Mouse (Mus musculus) frontal cortex, adult (tissue): ENCODE measurements at regions not wholly inside any gene's neighbourhood (a gene's known extent, or its start where the extent isn't known, plus 50 kb on each side); places are given as distances from the start of the nearest gene placed in this dataset.

Source experiments
- ATAC-seq: cut with Nextera tagmentation; 2 replicates; pipeline ENCODE4 v1.9.2; 2017; ENCODE audit warnings: mild to moderate bottlenecking, moderate library complexity, mixed read lengths; ENCODE audit not compliant: low TSS enrichment

DNA sequence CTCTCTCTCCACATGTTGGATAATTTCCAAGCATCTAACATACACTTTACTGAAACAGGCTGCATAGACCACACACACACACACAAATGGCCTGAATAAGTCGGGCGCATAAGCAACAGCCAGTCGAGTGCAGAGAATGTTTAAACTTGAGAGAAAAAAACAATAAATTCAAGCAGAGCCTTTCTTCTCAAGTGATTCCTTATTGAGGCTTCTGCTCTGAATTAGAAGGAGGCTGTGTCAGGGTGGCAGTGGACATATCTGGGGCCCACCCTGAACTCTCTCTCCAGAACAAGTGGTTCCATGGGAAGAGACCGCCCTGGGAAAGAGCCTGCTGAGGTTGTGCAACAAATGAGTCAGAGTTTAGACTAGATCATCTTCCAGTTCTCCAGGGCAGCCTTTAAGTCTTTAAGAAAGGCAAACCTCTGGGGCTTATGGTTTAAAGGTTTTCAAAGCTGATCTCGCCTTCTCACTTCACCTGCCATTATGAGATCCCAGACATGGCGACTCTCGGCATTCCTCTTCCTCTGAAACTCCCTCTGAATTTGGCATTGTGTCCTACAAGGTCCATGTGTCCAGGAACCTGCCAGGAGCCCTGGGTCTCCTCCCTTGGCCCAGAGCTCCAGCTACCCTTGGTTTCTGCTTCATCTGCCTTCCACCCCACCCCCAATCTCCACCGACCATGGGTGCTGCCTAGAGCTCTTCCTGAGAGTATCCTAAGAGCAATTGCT is 445.3 kb downstream of the Wdr11 start:
- ATAC-seq, result no peak

DNA sequence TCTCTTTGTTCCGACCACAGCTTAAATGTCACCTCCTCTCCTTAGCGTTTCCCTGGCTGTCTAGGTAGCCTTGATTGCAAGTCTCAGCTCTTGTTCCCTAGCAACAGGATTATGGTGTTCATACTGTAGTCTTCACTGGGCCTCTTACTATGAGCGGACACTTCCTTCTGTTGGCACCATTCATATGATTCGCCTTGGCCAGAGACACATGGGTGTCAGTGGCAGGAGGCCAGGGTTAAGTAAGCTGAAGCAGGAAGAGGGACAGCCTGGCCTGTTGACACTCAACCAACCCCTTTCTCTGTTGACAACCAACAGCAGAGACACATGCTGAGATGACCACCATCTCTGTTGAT is 445.9 kb downstream of the Wdr11 start:
- no peak for ATAC-seq

DNA sequence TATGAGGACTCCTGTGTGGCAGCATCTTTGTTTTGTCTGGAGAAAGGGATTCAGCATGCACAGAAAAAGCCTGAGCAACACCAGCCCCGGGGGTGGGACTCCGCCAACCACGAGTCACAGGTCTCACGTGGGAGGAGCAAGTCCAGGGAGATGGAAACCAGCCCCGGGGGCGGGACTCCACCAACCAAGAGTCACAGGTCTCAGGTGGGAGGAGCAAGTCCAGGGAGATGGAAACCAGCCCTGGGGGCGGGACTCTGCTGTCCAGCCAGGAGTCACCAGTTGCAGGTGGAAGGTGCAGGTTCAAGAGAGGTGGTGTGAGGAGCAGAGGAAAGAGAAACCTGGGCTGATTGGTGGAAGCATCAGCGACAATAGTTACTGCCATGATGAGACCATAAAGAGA is 448.9 kb downstream of the Wdr11 start:
- no peak for ATAC-seq

DNA sequence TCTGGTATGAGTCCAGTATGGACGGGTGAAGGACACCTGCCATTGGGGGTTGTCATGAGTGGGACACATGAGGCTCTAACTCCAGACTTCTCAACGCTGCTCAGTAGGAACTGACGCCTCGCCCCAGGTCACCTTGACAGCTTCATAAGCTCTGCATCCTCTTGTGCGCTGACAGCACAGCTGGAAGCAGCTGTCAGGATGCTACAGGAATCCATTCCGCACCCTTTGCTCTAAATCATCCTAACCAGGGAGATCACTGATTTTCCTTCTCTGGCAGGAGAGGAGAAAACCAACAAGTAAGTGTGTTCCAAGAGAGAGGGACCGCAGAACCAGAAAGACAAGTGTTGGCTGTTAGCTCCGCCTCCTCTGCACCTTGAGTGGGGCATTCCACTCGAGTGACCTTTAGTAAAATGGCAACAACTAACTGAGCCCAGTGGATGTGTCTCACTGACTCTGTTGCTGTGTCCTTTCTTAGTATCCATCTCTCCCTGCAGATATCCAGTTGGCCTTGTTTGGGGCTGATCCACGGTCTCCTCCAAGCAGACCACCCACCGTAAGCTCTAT is 449.8 kb downstream of the Wdr11 start:
- ATAC-seq, result no peak

DNA sequence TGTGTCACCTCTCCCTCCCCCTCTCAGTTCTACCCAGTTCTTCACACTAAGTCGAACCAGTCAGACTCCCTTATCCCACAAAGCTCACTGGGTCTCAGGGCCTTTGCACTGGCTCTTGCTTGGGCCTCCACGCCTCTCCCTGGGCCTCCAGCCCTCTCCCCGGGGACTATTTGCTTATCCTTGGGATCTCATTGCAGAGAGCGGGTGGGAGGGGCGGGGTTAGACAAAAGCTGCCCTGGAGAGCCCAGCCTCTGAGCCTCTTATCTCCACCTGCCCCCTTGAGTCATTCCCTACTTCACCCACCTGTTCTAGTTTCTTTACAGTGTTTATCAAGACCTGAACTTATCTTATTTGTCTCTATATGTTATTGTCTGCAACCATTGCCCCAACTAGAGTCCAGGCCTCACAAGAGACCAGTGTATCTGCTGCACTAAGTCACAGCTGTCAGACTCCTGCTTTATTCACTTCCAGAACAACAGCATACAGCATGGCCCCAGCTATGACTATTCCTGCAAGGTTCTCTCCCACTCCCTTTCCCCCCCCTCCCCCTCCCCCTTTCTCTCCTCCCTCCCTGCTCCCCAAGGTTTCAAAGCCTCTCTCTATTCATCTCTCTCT is 450.7 kb downstream of the Wdr11 start:
- no peak for ATAC-seq

DNA sequence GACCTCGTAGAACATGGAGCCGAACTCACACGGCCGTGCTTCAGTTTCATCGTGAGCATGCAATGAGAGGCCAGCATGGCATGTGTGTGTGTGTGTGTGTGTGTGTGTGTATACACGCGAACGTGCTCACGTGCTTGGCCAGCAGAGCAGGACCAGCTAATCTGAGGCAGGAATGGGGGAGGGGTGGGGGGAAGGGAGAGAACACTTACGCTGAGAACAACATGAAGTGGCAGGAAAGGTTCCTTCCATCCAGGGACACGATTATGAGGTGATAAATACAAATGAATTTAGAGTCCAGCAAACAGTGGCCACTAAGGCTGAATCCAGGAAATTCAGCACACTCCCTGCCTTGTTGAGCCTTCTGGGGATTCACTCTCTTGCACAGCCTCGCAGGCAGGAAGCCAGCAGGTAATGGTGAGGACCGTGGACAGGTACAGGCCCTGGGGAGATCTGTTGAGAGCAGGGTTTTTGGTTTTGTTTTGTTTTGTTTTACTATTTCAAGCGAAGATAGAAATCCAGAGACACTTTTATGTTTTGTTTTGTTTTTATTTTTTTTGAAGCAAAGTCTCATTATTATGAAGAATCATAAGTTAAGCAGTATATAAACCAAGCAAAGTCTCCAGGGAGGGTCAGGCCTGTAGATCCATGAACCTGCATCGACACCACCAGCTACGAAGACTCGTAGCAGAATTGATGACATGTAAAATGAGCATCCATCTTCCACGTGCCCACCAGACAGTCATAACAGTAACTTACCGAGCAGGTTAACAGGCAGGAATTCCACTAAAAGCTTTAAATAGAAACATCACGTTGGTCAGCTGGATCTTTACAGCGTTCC is 452.0 kb downstream of the Wdr11 start:
- ATAC-seq, result no peak

DNA sequence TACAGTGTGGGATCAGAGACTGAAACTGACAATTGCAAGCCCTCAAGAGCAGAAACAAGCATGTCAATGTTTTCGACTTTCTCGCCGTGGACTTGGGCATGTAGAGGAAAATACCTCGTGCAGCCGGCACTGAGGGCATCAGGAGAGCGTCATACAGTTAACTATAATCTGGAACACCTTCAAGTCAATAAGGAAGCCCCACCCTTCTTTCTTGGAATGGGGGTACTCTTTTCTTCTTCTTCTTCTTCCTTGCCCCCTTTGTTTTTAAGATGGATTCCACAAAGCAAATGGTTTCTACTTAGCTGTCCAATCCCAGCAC is 452.5 kb downstream of the Wdr11 start:
- ATAC-seq, result no peak

DNA sequence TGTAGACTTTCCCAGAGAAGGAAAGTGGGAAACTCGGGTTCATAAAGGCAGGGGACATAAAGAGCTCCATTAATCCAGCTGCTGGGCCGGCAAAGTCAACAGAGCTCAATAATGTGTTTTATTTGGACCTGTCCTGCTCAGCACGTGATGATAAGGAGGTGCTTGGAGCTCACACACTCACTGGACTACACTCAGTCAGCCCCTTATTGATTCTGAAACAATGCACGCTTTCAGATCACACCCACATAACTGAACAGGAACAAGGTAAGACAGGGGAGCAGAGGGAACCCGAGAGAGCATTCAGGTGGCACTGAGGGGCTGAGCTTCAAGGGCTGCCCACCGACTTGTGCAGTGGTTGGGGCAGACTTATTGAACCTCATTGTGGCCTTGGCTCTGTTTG is 452.9 kb downstream of the Wdr11 start:
- no peak for ATAC-seq

DNA sequence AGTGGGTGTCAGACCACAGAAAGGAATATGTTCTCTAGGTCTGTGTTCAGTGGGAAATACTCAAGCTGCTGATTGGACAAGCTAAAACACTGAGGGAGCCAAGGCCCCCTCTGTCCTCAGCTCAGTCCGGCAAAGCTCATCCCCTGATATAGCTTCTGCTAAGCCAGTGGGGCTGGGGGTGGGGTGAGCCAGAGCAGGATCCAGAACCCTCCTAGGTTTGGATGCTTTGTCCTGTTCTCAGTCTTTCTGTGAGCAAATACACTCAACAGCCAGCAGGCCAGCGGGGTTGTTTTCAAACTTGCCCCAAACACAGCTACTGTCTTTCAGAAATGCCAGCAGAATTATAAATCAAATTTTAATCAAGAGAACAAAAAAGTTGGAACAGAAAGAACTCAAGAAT is 454.4 kb downstream of the Wdr11 start:
- ATAC-seq, result no peak

DNA sequence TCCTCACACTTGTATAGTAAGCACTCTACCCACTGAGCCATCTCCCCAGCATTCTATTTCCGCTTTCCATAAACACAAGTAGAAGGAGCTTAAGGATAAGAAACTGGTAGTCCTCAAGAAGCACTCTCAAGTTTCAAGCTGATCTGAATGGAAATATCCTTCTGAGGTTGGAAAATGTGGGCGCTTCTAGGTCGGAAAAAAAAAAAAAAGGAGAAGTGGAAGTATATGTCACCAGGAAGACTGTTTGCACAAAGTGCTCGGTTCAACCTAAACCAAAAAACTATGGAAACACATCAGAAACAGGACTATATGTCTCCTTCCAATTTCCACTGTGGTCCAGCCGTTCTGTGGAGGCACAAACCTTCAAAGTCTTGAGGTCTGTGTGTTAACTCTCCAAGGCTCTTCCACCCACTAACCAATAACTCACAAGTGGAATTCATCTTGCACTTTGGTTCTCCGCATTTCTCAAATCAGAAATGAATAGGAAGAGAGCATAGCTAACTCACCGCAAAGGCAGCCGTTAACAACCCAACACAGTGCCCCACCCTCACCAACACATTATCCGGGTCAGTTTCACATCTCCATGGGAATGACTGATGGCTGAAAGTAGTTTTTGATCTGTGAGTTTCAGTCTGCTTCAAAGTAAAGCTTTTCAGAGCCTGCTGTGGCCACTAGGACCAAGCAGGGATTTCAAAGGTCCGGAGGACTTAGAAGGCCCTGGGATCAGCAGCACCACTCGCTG is 455.8 kb downstream of the Wdr11 start:
- ATAC-seq, result no peak

DNA sequence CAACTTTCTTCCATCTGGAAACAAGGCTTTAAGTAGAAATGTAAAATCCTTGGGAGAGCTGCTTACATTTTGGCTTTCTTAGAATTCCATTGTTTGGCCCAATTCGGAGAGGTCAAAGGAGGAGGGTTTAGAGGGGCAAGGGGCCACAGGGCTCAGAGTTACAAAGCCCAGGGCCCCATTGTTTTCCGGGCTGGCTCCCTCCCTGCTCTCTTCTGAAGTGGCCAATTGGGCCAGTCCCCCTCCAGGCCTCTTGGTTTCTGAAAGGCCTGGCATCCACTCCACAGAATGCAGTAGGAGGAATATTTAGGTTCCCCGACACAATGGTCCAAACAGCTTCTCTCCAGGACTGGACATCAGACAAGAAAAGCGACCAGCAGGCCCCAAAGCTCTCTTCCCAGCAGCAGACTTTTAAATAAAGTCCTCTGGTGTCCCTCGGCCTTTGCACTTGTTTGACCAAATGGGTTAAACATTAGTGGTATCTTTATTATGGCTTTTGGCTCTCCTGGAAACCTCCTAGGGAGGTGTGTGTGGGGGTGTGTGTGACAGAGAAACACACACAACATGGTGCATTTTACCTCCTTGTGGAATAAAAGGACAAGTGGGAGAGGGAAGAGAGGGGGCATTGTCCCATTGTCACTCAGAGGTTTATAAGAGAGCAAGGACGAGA is 456.6 kb downstream of the Wdr11 start:
- ATAC-seq, result no peak

DNA sequence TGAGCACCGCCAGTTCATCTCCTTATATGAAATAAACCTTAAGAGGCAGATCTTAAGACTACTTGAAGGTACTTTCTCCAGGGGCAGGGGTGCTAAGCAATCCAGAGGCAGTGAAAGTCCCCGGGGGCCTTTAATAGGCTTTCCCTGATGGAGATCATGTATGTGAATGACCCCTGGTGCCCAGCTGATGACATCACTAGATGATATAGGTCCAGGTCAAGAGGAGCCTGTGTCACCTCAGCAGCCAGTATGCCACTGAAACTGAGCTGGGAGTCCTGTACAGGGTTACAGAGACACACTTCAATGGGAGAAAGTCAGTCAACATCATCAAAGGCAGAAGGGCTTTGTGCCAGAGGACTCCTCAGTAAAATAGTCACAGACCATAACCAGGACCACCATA is 457.8 kb downstream of the Wdr11 start:
- ATAC-seq, result no peak

DNA sequence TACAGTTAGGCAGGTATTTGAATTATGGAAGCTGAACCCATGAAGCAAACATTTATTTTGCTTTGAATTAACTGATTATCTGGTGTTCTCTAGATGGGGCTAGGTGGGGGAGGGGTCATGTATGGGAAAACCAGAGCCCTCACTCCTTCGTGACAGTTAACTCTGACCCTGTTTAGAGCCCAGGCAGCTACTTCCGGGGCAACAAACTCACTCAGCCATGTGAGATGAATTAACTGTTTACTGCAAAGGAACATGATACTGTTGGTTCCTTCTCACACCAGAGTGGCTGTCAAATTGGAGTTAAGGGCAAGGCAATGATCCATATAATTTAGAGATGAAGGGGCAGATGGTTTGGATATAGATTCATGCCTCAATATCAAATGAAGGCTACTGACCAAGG is 458.5 kb downstream of the Wdr11 start:
- ATAC-seq, result no peak

DNA sequence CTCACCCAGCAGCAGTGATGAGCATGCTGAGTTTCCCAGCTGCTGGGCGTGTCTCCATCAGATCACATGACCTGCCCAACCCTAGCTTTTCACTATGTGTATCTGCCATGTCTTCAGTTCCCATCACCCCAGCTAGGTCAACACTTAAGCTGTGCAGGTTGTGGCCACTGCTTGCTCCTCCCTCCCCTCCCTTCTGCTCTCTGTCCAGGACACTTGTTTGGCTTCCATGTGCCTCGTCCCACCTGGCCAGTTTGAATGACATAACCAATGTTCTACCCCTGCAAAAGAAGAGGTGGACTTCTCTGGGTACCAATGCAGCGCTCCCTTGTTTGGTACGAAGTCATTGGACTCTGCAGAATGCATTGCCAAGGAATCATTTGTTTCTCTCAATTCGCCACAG is 460.7 kb downstream of the Wdr11 start:
- ATAC-seq, result no peak

DNA sequence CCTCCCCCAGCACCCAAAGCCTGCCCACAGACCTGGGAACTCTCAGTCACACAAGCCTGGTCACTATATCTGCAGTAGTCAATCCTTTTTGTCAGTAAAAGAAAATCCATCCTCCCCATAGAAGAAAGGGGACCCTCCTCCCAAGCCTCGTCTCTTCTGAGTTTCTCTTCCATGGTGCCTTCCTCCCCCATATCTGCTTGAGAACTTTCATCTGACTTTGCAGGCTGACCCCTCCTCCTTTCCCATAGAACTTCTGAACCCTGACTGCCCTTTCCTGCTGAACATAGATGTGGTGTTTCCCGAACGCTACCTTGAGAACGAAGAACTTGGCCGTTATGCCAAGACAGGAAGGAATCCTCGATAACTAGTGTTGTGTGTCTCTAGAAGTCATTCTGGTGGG is 462.5 kb downstream of the Ate1 start:
- ATAC-seq, result no peak

DNA sequence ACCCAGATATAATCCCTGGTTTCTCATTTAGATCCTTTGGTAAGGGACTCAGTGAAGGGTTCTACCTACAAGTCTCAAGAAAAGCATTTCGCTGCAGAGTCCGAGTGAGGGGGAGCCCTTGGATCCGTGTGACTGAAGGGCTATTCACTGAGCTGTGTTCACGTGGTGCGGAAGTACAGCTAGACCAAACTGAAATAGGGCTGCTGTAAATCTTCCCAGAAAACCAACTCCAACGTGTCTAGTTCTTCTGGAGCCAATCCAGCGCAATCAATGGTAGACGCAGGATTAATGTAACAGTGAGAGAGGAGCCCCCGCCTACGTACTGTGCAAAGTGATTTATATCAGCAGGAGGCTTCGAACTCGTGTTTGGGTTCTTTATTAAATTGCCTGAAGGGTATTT is 461.9 kb downstream of the Ate1 start:
- ATAC-seq, result no peak

DNA sequence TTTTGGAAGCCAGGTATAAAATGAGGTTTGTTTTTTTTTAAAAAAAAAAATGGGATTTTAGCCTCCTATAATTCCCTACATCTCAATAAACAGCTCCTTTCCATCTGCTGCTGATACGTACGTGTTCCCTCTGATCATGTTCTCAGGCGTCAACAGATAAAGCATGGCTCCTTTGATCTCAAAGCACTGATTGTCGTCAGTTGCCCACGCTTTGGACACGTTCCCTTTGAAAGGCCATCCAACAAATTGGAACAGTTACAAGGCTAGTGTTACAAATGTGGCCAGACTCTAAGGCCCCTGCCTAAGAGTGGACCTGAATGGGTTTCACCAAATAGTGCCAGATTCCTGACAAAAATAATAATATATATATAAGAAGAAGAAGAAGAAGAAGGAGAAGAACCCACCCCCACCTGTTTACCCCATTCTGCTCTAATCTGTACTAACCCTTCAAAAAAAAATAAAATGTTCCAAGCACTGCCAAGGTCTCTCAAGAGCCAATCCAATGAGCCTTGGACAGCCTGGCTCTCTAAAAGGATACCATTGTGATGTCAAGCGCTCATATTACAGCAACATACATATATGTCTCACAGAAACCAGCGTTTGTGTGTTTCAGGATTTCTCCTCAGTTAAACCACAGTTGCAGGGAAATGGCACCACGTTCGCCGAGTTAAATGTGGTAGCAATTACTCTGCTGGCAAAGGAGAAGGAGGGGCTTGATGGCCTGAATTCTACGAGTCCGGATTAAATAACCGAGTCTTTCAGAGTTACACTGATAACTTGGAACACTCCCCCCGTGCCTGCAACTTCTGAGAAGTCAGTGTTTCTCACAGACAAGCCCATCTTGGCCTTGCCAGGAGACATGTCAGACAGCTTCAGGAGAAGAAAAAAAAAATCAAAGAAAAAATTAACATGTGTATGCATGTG is 460.2 kb downstream of the Ate1 start:
- ATAC-seq, result no peak

DNA sequence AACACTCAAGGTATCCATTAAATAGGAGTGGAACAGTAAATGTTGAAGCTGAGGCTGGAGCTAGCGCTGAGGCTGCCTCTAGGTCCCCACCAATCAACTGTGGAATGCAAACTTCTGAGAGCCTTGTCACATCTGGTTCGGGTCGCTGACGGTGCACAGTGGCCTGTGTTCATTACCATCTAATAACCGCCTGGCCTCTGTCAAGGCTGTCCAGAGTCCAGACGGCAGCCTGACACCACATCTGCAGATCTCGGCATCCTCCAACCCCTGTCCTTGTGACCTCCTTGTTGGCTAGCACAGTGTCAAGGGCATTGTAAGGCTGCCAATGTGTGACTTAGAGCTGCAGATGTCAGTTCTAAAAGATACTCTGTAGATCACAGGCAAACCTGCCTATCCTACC is 455.7 kb downstream of the Ate1 start:
- no peak for ATAC-seq

DNA sequence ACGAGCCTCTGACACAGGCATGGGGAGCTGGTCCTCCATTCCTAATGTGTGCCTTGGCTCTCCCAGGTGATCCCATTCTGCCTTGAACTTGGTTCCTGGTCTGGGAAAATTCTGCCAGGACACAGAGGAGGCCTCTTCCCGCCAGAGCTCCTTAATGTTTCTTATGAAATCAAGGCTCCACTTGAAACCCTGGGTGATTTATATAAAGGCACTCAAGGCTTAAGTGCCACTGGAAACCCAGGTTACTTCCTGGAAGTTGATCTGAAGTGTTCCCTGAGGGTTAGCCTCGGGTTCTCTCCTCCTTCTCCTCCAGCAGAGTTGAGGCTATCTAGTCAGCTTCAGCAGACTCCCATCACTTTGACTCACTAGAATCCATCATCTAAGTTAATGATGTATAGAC is 451.9 kb downstream of the Ate1 start:
- ATAC-seq, result no peak

DNA sequence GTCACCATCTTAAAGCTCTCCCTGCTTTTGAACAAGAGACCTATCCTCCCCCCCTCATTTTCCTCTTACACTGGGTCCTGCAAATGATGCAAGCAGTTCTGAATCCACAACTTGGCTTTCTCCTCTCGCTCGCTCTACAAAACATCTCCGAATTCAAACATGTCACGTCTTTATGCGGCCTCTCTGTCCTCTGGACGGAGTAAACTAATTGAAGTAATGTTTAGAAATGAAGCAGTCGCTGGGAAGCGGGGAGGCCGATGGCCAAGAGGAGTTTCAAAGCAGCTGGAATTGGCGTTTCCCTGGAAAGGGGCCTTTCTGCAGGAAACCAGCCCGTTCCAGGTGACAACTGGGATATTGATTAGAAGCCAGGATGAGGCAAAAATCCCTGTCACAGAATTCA is 446.8 kb downstream of the Ate1 start:
- ATAC-seq, result no peak
